Mouse (Mus musculus) left cerebral cortex, postnatal 25 days (tissue): ENCODE measurements around the gene Tbc1d16. TPM values are rescaled to one million over a fixed set of nuclear protein-coding genes. Genes with fewer than 3 reads are reported as not detected.

Source experiments
- DNase-seq, 2 experiments: peaks; one replicate each; pipeline ENCODE4 v3.0.0; 2022; ENCODE audit warnings: low spot score in 2 of 2, mixed read lengths in 1 of 2
- intact Hi-C: fragments of 180-260 bp; cut with DNase I; formaldehyde crosslinking; loops from one replicate; pipeline ENCODE4 v1.15.1; 2025
- total RNA-seq, 2 experiments: library from RNA; stranded (reverse); gene quantifications; 2 replicates each; pipeline ENCODE4 v1.2.3; 2021

The Tbc1d16 gene
- total RNA-seq, 2 experiments from 2014 or later = 32.1 to 40.9 TPM

GRCm38 (mm10) chr11:119128668-119129280 is 99.5 kb downstream of the Tbc1d16 start:
- intact Hi-C loops = no loop called here

GRCm38 (mm10) chr11:119127686-119128473 is 100.4 kb downstream of the Tbc1d16 start:
- intact Hi-C loops = no loop called here
- DNase-seq = no peak

More at GRCm38 (mm10) chr11:119128668-119129280, 99.5 kb downstream of the Tbc1d16 start:
- DNase-seq = no peak

GRCm38 (mm10) chr11:119127147-119127546 is 101.2 kb downstream of the Tbc1d16 start:
- DNase-seq = no peak
- intact Hi-C loops = no loop called here

- peak; percentile 22 to 44 for DNase-seq
- intact Hi-C loops = no loop called here
Measured at GRCm38 (mm10) chr11:119125929-119126861, 102.1 kb downstream of the Tbc1d16 start.

GRCm38 (mm10) chr11:119124536-119124935 is 103.8 kb downstream of the Tbc1d16 start:
- no peak for DNase-seq
- intact Hi-C loops = no loop called here

GRCm38 (mm10) chr11:119123522-119124319 is 104.6 kb downstream of the Tbc1d16 start:
- no peak for DNase-seq
- intact Hi-C loops = no loop called here

GRCm38 (mm10) chr11:119122396-119122795 is 105.9 kb downstream of the Tbc1d16 start:
- DNase-seq = no peak
- intact Hi-C loops = no loop called here

- intact Hi-C loops = no loop called here
- DNase-seq = no peak
Measured at GRCm38 (mm10) chr11:119118905-119119304, 109.4 kb downstream of the Tbc1d16 start.

- DNase-seq = no peak
- intact Hi-C loops = no loop called here
Measured at GRCm38 (mm10) chr11:119117945-119118344, 110.4 kb downstream of the Tbc1d16 start.

GRCm38 (mm10) chr11:119116992-119117391 is 111.3 kb downstream of the Tbc1d16 start:
- intact Hi-C loops = no loop called here
- no peak for DNase-seq

- no peak for DNase-seq
- intact Hi-C loops = loop anchor here (5.0 kb wide), 1 partner anchor 75 kb away; no protein-coding TSS in a partner anchor
Measured at GRCm38 (mm10) chr11:119112721-119113120, 115.6 kb downstream of the Tbc1d16 start.

GRCm38 (mm10) chr11:119111345-119111744 is 117.0 kb downstream of the Tbc1d16 start:
- intact Hi-C loops = loop anchor here (5.0 kb wide), 1 partner anchor 76 kb away; no protein-coding TSS in a partner anchor
- no peak for DNase-seq

GRCm38 (mm10) chr11:119109415-119110071 is 118.8 kb downstream of the Tbc1d16 start:
- intact Hi-C loops = loop anchor here (5.0 kb wide), 1 partner anchor 78 kb away; no protein-coding TSS in a partner anchor

GRCm38 (mm10) chr11:119108573-119109263 is 119.6 kb downstream of the Tbc1d16 start:
- DNase-seq = no peak
- intact Hi-C loops = no loop called here

More at GRCm38 (mm10) chr11:119109415-119110071, 118.8 kb downstream of the Tbc1d16 start:
- DNase-seq = peak in 1 of 2 experiments; percentile 34

- DNase-seq = no peak
- intact Hi-C loops = no loop called here
Measured at GRCm38 (mm10) chr11:119106289-119106688, 122.0 kb downstream of the Tbc1d16 start.

- no peak for DNase-seq
- intact Hi-C loops = no loop called here
Measured at GRCm38 (mm10) chr11:119105748-119106147, 122.6 kb downstream of the Tbc1d16 start.

- DNase-seq = no peak
- intact Hi-C loops = no loop called here
Measured at GRCm38 (mm10) chr11:119105071-119105609, 123.2 kb downstream of the Tbc1d16 start.

- intact Hi-C loops = no loop called here
Measured at GRCm38 (mm10) chr11:119103991-119104390, 124.3 kb downstream of the Tbc1d16 start.

More at GRCm38 (mm10) chr11:119103991-119104390, 124.3 kb downstream of the Tbc1d16 start:
- no peak for DNase-seq
